Mouse (Mus musculus) thymus, adult 18-20 months (tissue): ENCODE data around the gene Ina.
"Not testable (repeated sequence)": the region's sequence is repeated elsewhere in the genome, so short reads cannot be mapped to it uniquely, and the experiment has no call there.

Source experiments
- DNase-seq, 2 experiments: peaks; one replicate each; pipeline ENCODE4 v3.0.0; 2022; ENCODE audit warnings: mixed read lengths in 2 of 2

Ina gene

GRCm38 (mm10) chr19:46984726-46985622 is 29.5 kb upstream of the Ina start:
- DNase-seq, result no peak

GRCm38 (mm10) chr19:46987646-46988045 is 26.9 kb upstream of the Ina start:
- DNase-seq, result no peak

GRCm38 (mm10) chr19:46988231-46989087 is 26.0 kb upstream of the Ina start:
- DNase-seq, result peak in 1 of 2 experiments; percentile 43

GRCm38 (mm10) chr19:46989479-46990152 is 24.9 kb upstream of the Ina start:
- no peak for DNase-seq

- no peak for DNase-seq
Measured at GRCm38 (mm10) chr19:46990153-46990518, 24.4 kb upstream of the Ina start.

GRCm38 (mm10) chr19:46990625-46991024 is 23.9 kb upstream of the Ina start:
- DNase-seq, result not testable (repeated sequence)

- peak; percentile 48 to 59 for DNase-seq
Measured at GRCm38 (mm10) chr19:46991145-46991544, 23.4 kb upstream of the Ina start.

- not testable (repeated sequence) for DNase-seq
Measured at GRCm38 (mm10) chr19:46992329-46992728, 22.2 kb upstream of the Ina start.

GRCm38 (mm10) chr19:46996095-46996494 is 18.4 kb upstream of the Ina start:
- DNase-seq, result no peak

- no peak for DNase-seq
Measured at GRCm38 (mm10) chr19:46998168-46998870, 16.2 kb upstream of the Ina start.

GRCm38 (mm10) chr19:46998953-46999352 is 15.5 kb upstream of the Ina start:
- no peak for DNase-seq

GRCm38 (mm10) chr19:46999753-47000152 is 14.7 kb upstream of the Ina start:
- no peak for DNase-seq

GRCm38 (mm10) chr19:47000357-47000756 is 14.1 kb upstream of the Ina start:
- DNase-seq, result not testable (repeated sequence)

- DNase-seq, result no peak
Measured at GRCm38 (mm10) chr19:47003742-47004511, 10.6 kb upstream of the Ina start.

- no peak for DNase-seq
Measured at GRCm38 (mm10) chr19:47005873-47006272, 8.6 kb upstream of the Ina start.

- no peak for DNase-seq
Measured at GRCm38 (mm10) chr19:47006321-47006720, 8.2 kb upstream of the Ina start.

- DNase-seq, result no peak
Measured at GRCm38 (mm10) chr19:47009420-47009819, 5.1 kb upstream of the Ina start.

- no peak for DNase-seq
Measured at GRCm38 (mm10) chr19:47009943-47010342, 4.6 kb upstream of the Ina start.

- no peak for DNase-seq
Measured at GRCm38 (mm10) chr19:47012521-47013130, 1.9 kb upstream of the Ina start.

GRCm38 (mm10) chr19:47013340-47014158 is 949 bp upstream of the Ina start:
- no peak for DNase-seq

- DNase-seq, result no peak
Measured at GRCm38 (mm10) chr19:47014159-47014446, 395 bp upstream of the Ina start.
